Mouse (Mus musculus) kidney, embryonic 16.5 days (tissue): Measurements from ENCODE around the gene Dmtf1. TPM values are rescaled to one million over a fixed set of nuclear protein-coding genes. Genes with fewer than 3 reads are reported as not detected.

Source experiments
- ATAC-seq: fragments of 200-750 bp; cut with Nextera tagmentation; 2 replicates; pipeline ENCODE4 v1.8.0; 2017; ENCODE audit warnings: moderate TSS enrichment; ENCODE audit not compliant: low FRiP score, low TSS enrichment
- H3K27ac ChIP-seq: fragments of 300-500 bp; sonication (generic); 2 replicates; pipeline ENCODE4 v1.5.1; 2014; ENCODE audit warnings: low read length
- H3K27me3 ChIP-seq: fragments of 300-500 bp; sonication (generic); 2 replicates; pipeline ENCODE4 v1.6.1; 2014; ENCODE audit warnings: low read length, control low read depth, mixed read lengths; ENCODE audit not compliant: insufficient read depth
- H3K36me3 ChIP-seq: fragments of 300-500 bp; sonication (generic); 2 replicates; pipeline ENCODE4 v1.6.1; 2014; ENCODE audit warnings: low read length, control low read depth, mixed read lengths; ENCODE audit not compliant: insufficient read depth
- H3K4me1 ChIP-seq: fragments of 300-500 bp; sonication (generic); 2 replicates; pipeline ENCODE4 v1.6.1; 2014; ENCODE audit warnings: low read length, control low read depth, mixed read lengths; ENCODE audit not compliant: insufficient read depth
- H3K4me2 ChIP-seq: fragments of 300-500 bp; sonication (generic); replicated peaks from 2 replicates; pipeline ENCODE4 v1.6.1; 2014; ENCODE audit warnings: low read depth, low read length
- H3K4me3 ChIP-seq: fragments of 300-500 bp; sonication (generic); 2 replicates; pipeline ENCODE4 v1.5.1; 2014; ENCODE audit warnings: mild to moderate bottlenecking, low read length
- H3K9ac ChIP-seq: fragments of 300-500 bp; sonication (generic); replicated peaks from 2 replicates; pipeline ENCODE4 v1.6.1; 2014; ENCODE audit warnings: low read length
- H3K9me3 ChIP-seq: fragments of 300-500 bp; sonication (generic); 2 replicates; pipeline ENCODE4 v1.6.1; 2016; ENCODE audit warnings: low read length, control low read depth
- WGBS: fragments of 180-500 bp; shearing (Covaris S2); extraction: QIAGEN DNeasy Blood & Tissue Kit; methylation state at CpG from one replicate; pipeline ENCODE4 v1.1.7; 2014; 5-methylcytosine and 5-hydroxymethylcytosine counted together
- polyA plus RNA-seq: library from polyadenylated mRNA; unstranded; fragments of >200 nt; fragmentation: Nextera tagmentation; extraction: Ambion mirVana; gene quantifications from 2 replicates; pipeline ENCODE4 v1.2.1, GENCODE M21; 2015

Dmtf1 gene
- polyA plus RNA-seq, 1 experiment from 2014 or later: 43.9 TPM

- Histone ChIP-seq H3K27ac (no peak overlapping the region), H3K9ac (no peak overlapping the region), H3K4me1 (peaks cover 10% of the 10 kb centered on the region; the same call in 1 of the 2 replicates), H3K27me3 (no peaks in the 10 kb centered on the region), H3K4me2 (no peak overlapping the region), H3K4me3 (no peak overlapping the region), H3K36me3 (peaks cover 4% of the 10 kb centered on the region; the same call in 1 of the 2 replicates), H3K9me3 (no peaks in the 10 kb centered on the region)
- no peak for ATAC-seq
These were observed 4.8 kb downstream of the Dmtf1 start for GRCm38 (mm10) chr5:9156746-9157145.

GRCm38 (mm10) chr5:9149273-9149850 lies 12.2 kb downstream of the Dmtf1 start:
- ATAC-seq: no peak
- WGBS: 87% methylated on average over 8 of the region's 8 CpGs
- H3K36me3 ChIP-seq: peaks cover 18% of the 10 kb centered on the region
- no peaks in the 10 kb centered on the region for H3K9me3 ChIP-seq
- no peak overlapping the region for H3K4me3 ChIP-seq
- H3K4me1 ChIP-seq: no peaks in the 10 kb centered on the region
- H3K27me3 ChIP-seq: no peaks in the 10 kb centered on the region
- no peak overlapping the region for H3K27ac ChIP-seq
- H3K9ac ChIP-seq: no peak overlapping the region
- H3K4me2 ChIP-seq: no peak overlapping the region

- 92% methylated on average over 6 of the region's 6 CpGs for WGBS
- Histone ChIP-seq H3K36me3 (peaks cover 27% of the 10 kb centered on the region), H3K27me3 (no peaks in the 10 kb centered on the region), H3K9me3 (no peaks in the 10 kb centered on the region), H3K4me3 (no peak overlapping the region), H3K27ac (no peak overlapping the region), H3K4me2 (no peak overlapping the region), H3K4me1 (no peaks in the 10 kb centered on the region), H3K9ac (no peak overlapping the region)
- no peak for ATAC-seq
These were observed 19.2 kb downstream of the Dmtf1 start for GRCm38 (mm10) chr5:9142376-9142775.

GRCm38 (mm10) chr5:9140724-9141123 lies 20.9 kb downstream of the Dmtf1 start:
- Histone ChIP-seq H3K36me3 (peaks cover 29% of the 10 kb centered on the region), H3K4me3 (no peak overlapping the region), H3K27me3 (no peaks in the 10 kb centered on the region), H3K4me2 (no peak overlapping the region), H3K9me3 (no peaks in the 10 kb centered on the region), H3K4me1 (no peaks in the 10 kb centered on the region), H3K27ac (no peak overlapping the region), H3K9ac (no peak overlapping the region)
- no peak for ATAC-seq
- 95% methylated on average over 8 of the region's 8 CpGs for whole genome bisulfite sequencing

GRCm38 (mm10) chr5:9135588-9135987 lies 26.0 kb downstream of the Dmtf1 start:
- Histone ChIP-seq H3K27me3 (no peaks in the 10 kb centered on the region), H3K27ac (no peak overlapping the region), H3K4me2 (no peak overlapping the region), H3K36me3 (peaks cover 35% of the 10 kb centered on the region), H3K4me1 (no peaks in the 10 kb centered on the region), H3K9me3 (no peaks in the 10 kb centered on the region), H3K4me3 (no peak overlapping the region), H3K9ac (no peak overlapping the region)
- 68% methylated on average over 3 of the region's 3 CpGs for WGBS
- no peak for ATAC-seq

GRCm38 (mm10) chr5:9131786-9132185 lies 29.8 kb downstream of the Dmtf1 start:
- no peak for ATAC-seq
- H3K36me3 ChIP-seq: peaks cover 39% of the 10 kb centered on the region

GRCm38 (mm10) chr5:9128566-9128965 lies 33.0 kb downstream of the Dmtf1 start:
- Histone ChIP-seq H3K9ac (no peak overlapping the region), H3K9me3 (no peaks in the 10 kb centered on the region), H3K4me2 (no peak overlapping the region), H3K4me1 (no peaks in the 10 kb centered on the region), H3K27me3 (no peaks in the 10 kb centered on the region), H3K27ac (no peak overlapping the region), H3K4me3 (no peak overlapping the region), H3K36me3 (peaks cover 49% of the 10 kb centered on the region)
- ATAC-seq: no peak
- WGBS: 89% methylated on average over 12 of the region's 12 CpGs

More at GRCm38 (mm10) chr5:9131786-9132185, 29.8 kb downstream of the Dmtf1 start:
- no peak overlapping the region for H3K4me2 ChIP-seq
- 93% methylated on average over 7 of the region's 7 CpGs for WGBS
- H3K4me3 ChIP-seq: no peak overlapping the region
- no peaks in the 10 kb centered on the region for H3K9me3 ChIP-seq
- no peaks in the 10 kb centered on the region for H3K27me3 ChIP-seq
- H3K9ac ChIP-seq: no peak overlapping the region
- H3K27ac ChIP-seq: no peak overlapping the region
- H3K4me1 ChIP-seq: no peaks in the 10 kb centered on the region

- H3K9ac ChIP-seq: no peak overlapping the region
- peaks cover 67% of the 10 kb centered on the region for H3K36me3 ChIP-seq
- H3K27ac ChIP-seq: no peak overlapping the region
- H3K4me3 ChIP-seq: no peak overlapping the region
- no peaks in the 10 kb centered on the region for H3K27me3 ChIP-seq
- no peak for ATAC-seq
- H3K4me1 ChIP-seq: no peaks in the 10 kb centered on the region
- 87% methylated on average over 2 of the region's 2 CpGs for WGBS
- no peak overlapping the region for H3K4me2 ChIP-seq
- no peaks in the 10 kb centered on the region for H3K9me3 ChIP-seq
These were observed 37.4 kb downstream of the Dmtf1 start for GRCm38 (mm10) chr5:9124134-9124533.

- H3K27ac ChIP-seq: no peak overlapping the region
- no peak overlapping the region for H3K4me2 ChIP-seq
- no peaks in the 10 kb centered on the region for H3K4me1 ChIP-seq
- no peaks in the 10 kb centered on the region for H3K9me3 ChIP-seq
- H3K4me3 ChIP-seq: no peak overlapping the region
- peaks cover 14% of the 10 kb centered on the region for H3K36me3 ChIP-seq
- WGBS: 54% methylated on average over 6 of the region's 6 CpGs
- H3K27me3 ChIP-seq: no peaks in the 10 kb centered on the region
- no peak overlapping the region for H3K9ac ChIP-seq
- no peak for ATAC-seq
These were observed 47.4 kb downstream of the Dmtf1 start for GRCm38 (mm10) chr5:9114162-9114561.

GRCm38 (mm10) chr5:9111759-9112158 lies 49.8 kb downstream of the Dmtf1 start:
- H3K9me3 ChIP-seq: no peaks in the 10 kb centered on the region
- 15% methylated on average over 5 of the region's 5 CpGs for WGBS
- H3K4me1 ChIP-seq: no peaks in the 10 kb centered on the region
- H3K27me3 ChIP-seq: no peaks in the 10 kb centered on the region
- no peak overlapping the region for H3K9ac ChIP-seq
- no peak overlapping the region for H3K4me3 ChIP-seq
- ATAC-seq: peak; percentile 63; the same call in 1 of the 2 replicates
- no peak overlapping the region for H3K4me2 ChIP-seq
- H3K27ac ChIP-seq: no peak overlapping the region
- no peaks in the 10 kb centered on the region for H3K36me3 ChIP-seq
